Mouse (Mus musculus): Measurements from ENCODE around the gene Dcxr. TPM values are rescaled to one million over a fixed set of nuclear protein-coding genes. Genes with fewer than 3 reads are reported as not detected.

The Dcxr gene
- polyA plus RNA-seq, 3 experiments from 2014 or later: 20.5 to 29.7 (median 26.5) TPM

Other genes with a start within 250 kb of the Dcxr start
- 10 to 100 TPM; 54.6 to 78.9 (median 73.0) TPM for gene Mrpl12, start 242.7 kb downstream of the Dcxr start, polyA plus RNA-seq (2017; shearing (Covaris generic))
- gene Slc25a10, start 235.4 kb downstream of the Dcxr start, polyA plus RNA-seq (2017; shearing (Covaris generic)): 10 to 100 TPM; 12.4 to 14.3 (median 12.7) TPM
- gene Gcgr, start 196.6 kb downstream of the Dcxr start, polyA plus RNA-seq (2017; shearing (Covaris generic)): not detected
- gene Mcrip1, start 177.6 kb downstream of the Dcxr start, polyA plus RNA-seq (2017; shearing (Covaris generic)): 100 to 1,000 TPM in 2 of 3 experiments, 10 to 100 TPM in 1; 93.4 to 136 (median 107) TPM
- gene Ppp1r27, start 176.1 kb downstream of the Dcxr start, polyA plus RNA-seq (2017; shearing (Covaris generic)): not detected
- 100 to 1,000 TPM; 135 to 164 (median 149) TPM for gene P4hb, start 154.0 kb downstream of the Dcxr start, polyA plus RNA-seq (2017; shearing (Covaris generic))
- 100 to 1,000 TPM; 624 to 862 (median 685) TPM for gene Arhgdia, start 145.7 kb downstream of the Dcxr start, polyA plus RNA-seq (2017; shearing (Covaris generic))
- gene Alyref, start 128.9 kb downstream of the Dcxr start, polyA plus RNA-seq (2017; shearing (Covaris generic)): 10 to 100 TPM; 15.8 to 76.9 (median 47.7) TPM
- 100 to 1,000 TPM; 110 to 147 (median 129) TPM for gene Anapc11, start 128.9 kb downstream of the Dcxr start, polyA plus RNA-seq (2017; shearing (Covaris generic))
- 1 to 10 TPM in 1 of 3 experiments, under 1 TPM in 1, not detected in 1; 0.67 to 1.4 TPM for gene Npb, start 118.8 kb downstream of the Dcxr start, polyA plus RNA-seq (2017; shearing (Covaris generic))
- gene Pcyt2, start 109.3 kb downstream of the Dcxr start, polyA plus RNA-seq (2017; shearing (Covaris generic)): 100 to 1,000 TPM in 2 of 3 experiments, 10 to 100 TPM in 1; 66.1 to 124 (median 113) TPM
- 10 to 100 TPM; 55.1 to 61.4 (median 60.4) TPM for gene Sirt7, start 102.0 kb downstream of the Dcxr start, polyA plus RNA-seq (2017; shearing (Covaris generic))
- 10 to 100 TPM; 15.3 to 15.8 (median 15.5) TPM for gene Mafg, start 93.7 kb downstream of the Dcxr start, polyA plus RNA-seq (2017; shearing (Covaris generic))
- 1 to 10 TPM in 1 of 3 experiments, under 1 TPM in 1, not detected in 1; 0.86 to 1.7 TPM for gene Pycr1, start 83.5 kb downstream of the Dcxr start, polyA plus RNA-seq (2017; shearing (Covaris generic))
- gene Myadml2, start 79.1 kb downstream of the Dcxr start, polyA plus RNA-seq (2017; shearing (Covaris generic)): not detected
- gene Notum, start 66.1 kb downstream of the Dcxr start, polyA plus RNA-seq (2017; shearing (Covaris generic)): not detected
- 100 to 1,000 TPM in 1 of 3 experiments, 10 to 100 TPM in 2; 79.4 to 107 (median 86.2) TPM for gene Aspscr1, start 54.3 kb downstream of the Dcxr start, polyA plus RNA-seq (2017; shearing (Covaris generic))
- gene Cenpx, start 13.5 kb downstream of the Dcxr start, polyA plus RNA-seq (2017; shearing (Covaris generic)): 100 to 1,000 TPM; 154 to 181 (median 169) TPM
- gene Lrrc45, start 13.4 kb downstream of the Dcxr start, polyA plus RNA-seq (2017; shearing (Covaris generic)): 10 to 100 TPM; 19.4 to 39.4 (median 20.8) TPM
- gene Rac3, start 5.8 kb downstream of the Dcxr start, polyA plus RNA-seq (2017; shearing (Covaris generic)): not detected
- gene Cbr2, start 4.8 kb upstream of the Dcxr start, polyA plus RNA-seq (2017; shearing (Covaris generic)): not detected
- 10 to 100 TPM; 24.1 to 64.8 (median 62.8) TPM for gene Hmga1b, start 35.5 kb upstream of the Dcxr start, polyA plus RNA-seq (2017; shearing (Covaris generic))
- gene Rfng, start 56.9 kb upstream of the Dcxr start, polyA plus RNA-seq (2017; shearing (Covaris generic)): 1 to 10 TPM; 3.5 to 4.4 (median 3.7) TPM
- gene Gps1, start 57.0 kb upstream of the Dcxr start, polyA plus RNA-seq (2017; shearing (Covaris generic)): 100 to 1,000 TPM; 121 to 154 (median 127) TPM
- gene Dus1l, start 69.1 kb upstream of the Dcxr start, polyA plus RNA-seq (2017; shearing (Covaris generic)): 10 to 100 TPM; 30.4 to 34.4 (median 34.3) TPM
- gene Fasn, start 97.3 kb upstream of the Dcxr start, polyA plus RNA-seq (2017; shearing (Covaris generic)): 10 to 100 TPM; 22.7 to 31.3 (median 29.4) TPM
- under 1 TPM; 0.35 to 0.45 (median 0.42) TPM for gene Ccdc57, start 205.6 kb upstream of the Dcxr start, polyA plus RNA-seq (2017; shearing (Covaris generic))
- gene Slc16a3, start 221.2 kb upstream of the Dcxr start, polyA plus RNA-seq (2017; shearing (Covaris generic)): 1 to 10 TPM; 2.9 to 4.0 (median 3.4) TPM

All from inflammation-experienced regulatory T-cells, adult 6 months (primary cell).